Mouse (Mus musculus): Measurements from ENCODE around the gene Rsc1a1. TPM values are rescaled to one million over a fixed set of nuclear protein-coding genes. Genes with fewer than 3 reads are reported as not detected.

Gene Rsc1a1
- total and polyA plus RNA-seq, 2 experiments from 2014 or later: 2.7 TPM; not detected in 1

GRCm38 (mm10) chr4:141651286-141651685 lies 34.1 kb downstream of the Rsc1a1 start:
- Histone ChIP-seq H3K4me3 (ENCODE audit: low read depth, low read length) (no peak overlapping the region), H3K27me3 (ENCODE audit: insufficient read depth, low read length) (no peaks in the 10 kb centered on the region), H3K9ac (replicated peaks; ENCODE audit: low read length, poor library complexity, severe bottlenecking) (no peak overlapping the region), H3K9me3 (ENCODE audit: low read length) (no peaks in the 10 kb centered on the region), H3K27ac (ENCODE audit: low read depth, low read length) (0 out of 2 replicates have a peak overlapping the region, but pooled peaks have one; percentile 6), H3K36me3 (ENCODE audit: insufficient read depth, low read length) (peaks cover 8% of the 10 kb centered on the region), H3K4me2 (ENCODE audit: low read depth, low read length, poor library complexity, severe bottlenecking) (no peak overlapping the region), H3K4me1 (ENCODE audit: insufficient read depth, low read length) (no peaks in the 10 kb centered on the region)
- no peak for DNase-seq (ENCODE audit: low spot score)
- ATAC-seq (ENCODE audit: low FRiP score): no peak
- 83% methylated on average over 6 of the region's 6 CpGs for WGBS
- no peak for TF ChIP-seq CTCF (IDR thresholded peaks at IDR 0.05)

GRCm38 (mm10) chr4:141649244-141649643 lies 36.2 kb downstream of the Rsc1a1 start:
- no peak for TF ChIP-seq CTCF (IDR thresholded peaks at IDR 0.05)
- WGBS: 61% methylated on average over 6 of the region's 6 CpGs
- Histone ChIP-seq H3K27me3 (ENCODE audit: insufficient read depth, low read length) (no peaks in the 10 kb centered on the region), H3K9ac (replicated peaks; ENCODE audit: low read length, poor library complexity, severe bottlenecking) (no peak overlapping the region), H3K36me3 (ENCODE audit: insufficient read depth, low read length) (peaks cover 8% of the 10 kb centered on the region), H3K4me2 (ENCODE audit: low read depth, low read length, poor library complexity, severe bottlenecking) (no peak overlapping the region; the same call in 1 of the 2 replicates), H3K9me3 (ENCODE audit: low read length) (no peaks in the 10 kb centered on the region), H3K4me3 (ENCODE audit: low read depth, low read length) (no peak overlapping the region), H3K27ac (ENCODE audit: low read depth, low read length) (peak overlapping the region; percentile 43; the same call in 1 of the 2 replicates), H3K4me1 (ENCODE audit: insufficient read depth, low read length) (no peaks in the 10 kb centered on the region)
- DNase-seq (ENCODE audit: low spot score): peak; percentile 64
- ATAC-seq (ENCODE audit: low FRiP score): no peak

- ATAC-seq (ENCODE audit: low FRiP score): no peak
- Histone ChIP-seq H3K36me3 (ENCODE audit: insufficient read depth, low read length) (peaks cover 8% of the 10 kb centered on the region), H3K27ac (ENCODE audit: low read depth, low read length) (no peak overlapping the region), H3K4me1 (ENCODE audit: insufficient read depth, low read length) (no peaks in the 10 kb centered on the region), H3K9ac (replicated peaks; ENCODE audit: low read length, poor library complexity, severe bottlenecking) (no peak overlapping the region), H3K4me2 (ENCODE audit: low read depth, low read length, poor library complexity, severe bottlenecking) (no peak overlapping the region), H3K9me3 (ENCODE audit: low read length) (no peaks in the 10 kb centered on the region), H3K4me3 (ENCODE audit: low read depth, low read length) (no peak overlapping the region), H3K27me3 (ENCODE audit: insufficient read depth, low read length) (no peaks in the 10 kb centered on the region)
- no peak for DNase-seq (ENCODE audit: low spot score)
- TF ChIP-seq CTCF (IDR thresholded peaks at IDR 0.05): no peak
- 79% methylated on average over 5 of the region's 5 CpGs for WGBS
Measured at GRCm38 (mm10) chr4:141648262-141648661, 37.1 kb downstream of the Rsc1a1 start.

- Histone ChIP-seq H3K36me3 (ENCODE audit: insufficient read depth, low read length) (peaks cover 8% of the 10 kb centered on the region), H3K9ac (replicated peaks; ENCODE audit: low read length, poor library complexity, severe bottlenecking) (no peak overlapping the region), H3K4me3 (ENCODE audit: low read depth, low read length) (no peak overlapping the region), H3K4me1 (ENCODE audit: insufficient read depth, low read length) (no peaks in the 10 kb centered on the region), H3K27ac (ENCODE audit: low read depth, low read length) (no peak overlapping the region), H3K4me2 (ENCODE audit: low read depth, low read length, poor library complexity, severe bottlenecking) (no peak overlapping the region), H3K27me3 (ENCODE audit: insufficient read depth, low read length) (no peaks in the 10 kb centered on the region), H3K9me3 (ENCODE audit: low read length) (no peaks in the 10 kb centered on the region)
- DNase-seq (ENCODE audit: low spot score): no peak
- WGBS: 93% methylated on average over 3 of the region's 3 CpGs
- no peak for ATAC-seq (ENCODE audit: low FRiP score)
- no peak for TF ChIP-seq CTCF (IDR thresholded peaks at IDR 0.05)
Measured at GRCm38 (mm10) chr4:141647187-141647586, 38.2 kb downstream of the Rsc1a1 start.

GRCm38 (mm10) chr4:141645988-141646387 lies 39.4 kb downstream of the Rsc1a1 start:
- H3K27me3 ChIP-seq (ENCODE audit: insufficient read depth, low read length): no peaks in the 10 kb centered on the region
- DNase-seq (ENCODE audit: low spot score) (no peak), ATAC-seq (ENCODE audit: low FRiP score) (no peak)
- 95% methylated on average over 8 of the region's 8 CpGs for WGBS
- no peak overlapping the region for H3K4me3 ChIP-seq (ENCODE audit: low read depth, low read length)
- TF ChIP-seq CTCF (IDR thresholded peaks at IDR 0.05): no peak
- no peak overlapping the region for H3K27ac ChIP-seq (ENCODE audit: low read depth, low read length)
- no peaks in the 10 kb centered on the region for H3K9me3 ChIP-seq (ENCODE audit: low read length)
- H3K4me1 ChIP-seq (ENCODE audit: insufficient read depth, low read length): no peaks in the 10 kb centered on the region
- H3K9ac ChIP-seq (replicated peaks; ENCODE audit: low read length, poor library complexity, severe bottlenecking): no peak overlapping the region
- no peak overlapping the region for H3K4me2 ChIP-seq (ENCODE audit: low read depth, low read length, poor library complexity, severe bottlenecking)
- peaks cover 15% of the 10 kb centered on the region for H3K36me3 ChIP-seq (ENCODE audit: insufficient read depth, low read length)

GRCm38 (mm10) chr4:141643118-141643855 lies 42.1 kb downstream of the Rsc1a1 start:
- Histone ChIP-seq H3K4me2 (ENCODE audit: low read depth, low read length, poor library complexity, severe bottlenecking) (no peak overlapping the region), H3K9me3 (ENCODE audit: low read length) (no peaks in the 10 kb centered on the region), H3K27ac (ENCODE audit: low read depth, low read length) (peak overlapping the region; percentile 62), H3K4me3 (ENCODE audit: low read depth, low read length) (no peak overlapping the region), H3K27me3 (ENCODE audit: insufficient read depth, low read length) (no peaks in the 10 kb centered on the region), H3K9ac (replicated peaks; ENCODE audit: low read length, poor library complexity, severe bottlenecking) (no peak overlapping the region), H3K36me3 (ENCODE audit: insufficient read depth, low read length) (peaks cover 31% of the 10 kb centered on the region), H3K4me1 (ENCODE audit: insufficient read depth, low read length) (no peaks in the 10 kb centered on the region)
- ATAC-seq (ENCODE audit: low FRiP score): peak; percentile 77
- 35% methylated on average over 7 of the region's 7 CpGs for WGBS
- DNase-seq (ENCODE audit: low spot score): peak; percentile 93
- no peak for TF ChIP-seq CTCF (IDR thresholded peaks at IDR 0.05)

Data from midbrain, postnatal 0 days (tissue).